Mouse (Mus musculus): ENCODE data around the gene Grk2.

GRCm38 (mm10) chr19:4280425-4280824 is 25.6 kb downstream of the Grk2 start:
- TF ChIP-seq E2F4 (IDR thresholded peaks at IDR 0.05; ENCODE audit: insufficient read depth) (no peak), POLR2A (IDR thresholded peaks at IDR 0.05; ENCODE audit: insufficient read length, low read depth) (no peak), POLR2AphosphoS2 (IDR thresholded peaks at IDR 0.05; ENCODE audit: insufficient read length, low read depth) (no peak), MYOD1 (IDR thresholded peaks at IDR 0.05; ENCODE audit: control insufficient read depth in 1 of 3, insufficient read length in 2 of 3, low read depth in 2 of 3) (no peak), MAX (IDR thresholded peaks at IDR 0.05; ENCODE audit: low read depth) (no peak), USF1 (IDR thresholded peaks at IDR 0.05; ENCODE audit: low read depth) (no peak), TCF12 (IDR thresholded peaks at IDR 0.05; ENCODE audit: insufficient read depth, poor library complexity, severe bottlenecking) (no peak)

Measured in myocyte (in vitro differentiated cells).